Mouse (Mus musculus) layer of hippocampus, adult 8-10 months (tissue): ENCODE measurements around the gene Snap25. TPM values are rescaled to one million over a fixed set of nuclear protein-coding genes. Genes with fewer than 3 reads are reported as not detected.
A peak's percentile ranks its signal among the peaks of the same experiment; 100 is the strongest.

Experiments used
- DNase-seq, 2 experiments: peaks; one replicate each; pipeline ENCODE4 v3.0.0; 2022; ENCODE audit warnings: low spot score in 2 of 2
- total RNA-seq, 4 experiments: library from RNA; stranded (reverse); gene quantifications; 2 replicates each; pipeline ENCODE4 v1.2.4; 2022

Gene Snap25
- 1,000 to 10,000 TPM; 2,063 to 2,148 (median 2,094) TPM for total RNA-seq

DNA sequence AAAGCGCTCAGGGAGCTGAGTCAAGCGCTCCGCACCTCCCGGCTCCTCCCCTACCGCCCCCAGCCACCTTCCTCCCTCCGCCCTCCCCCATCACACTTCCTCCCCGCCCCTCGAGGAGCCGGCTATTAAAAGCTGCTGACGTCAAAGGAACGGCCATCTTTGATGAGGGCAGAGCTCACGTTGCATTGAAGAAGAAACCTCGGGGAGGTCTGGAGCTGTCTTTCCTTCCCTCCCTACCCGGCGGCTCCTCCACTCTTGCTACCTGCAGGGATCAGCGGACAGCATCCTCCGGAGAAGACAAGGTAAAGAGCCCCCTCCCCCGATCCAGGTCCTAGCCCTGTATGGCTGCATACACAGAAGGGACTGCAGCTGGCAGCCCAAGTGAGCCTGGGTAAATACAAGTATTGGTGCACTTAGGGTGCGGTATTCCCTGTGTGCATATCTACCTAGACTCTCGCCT is at the start of gene Snap25:
Gene Snap25 (plus strand): TSS at position 155 of the 460 bp plus-strand sequence.
- peak; percentile 83 to 84 for DNase-seq

DNA sequence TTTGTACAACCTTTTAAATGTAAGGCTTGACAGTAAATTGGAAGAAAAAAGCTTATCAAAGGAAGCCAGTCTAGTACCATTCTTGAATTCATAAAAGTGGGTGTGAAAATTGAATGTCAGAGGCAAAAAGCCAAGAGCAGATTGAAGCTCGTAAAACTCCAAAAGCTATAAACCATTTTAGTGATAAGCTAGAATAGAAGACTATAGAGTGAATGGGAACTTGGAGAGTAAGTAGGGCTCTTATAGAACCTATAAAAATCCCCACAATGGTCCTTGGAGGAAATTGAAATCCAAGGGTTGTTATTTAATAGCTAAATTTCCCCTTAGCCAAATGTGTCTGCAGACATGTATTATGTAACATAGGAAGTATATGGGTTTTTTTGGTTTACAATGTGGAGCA is 46.3 kb upstream of the Snap25 start:
- no peak for DNase-seq

- DNase-seq = no peak
Measured at GRCm38 (mm10) chr2:136669183-136669582, 44.1 kb upstream of the Snap25 start.

GRCm38 (mm10) chr2:136669665-136670064 is 43.6 kb upstream of the Snap25 start:
- DNase-seq = no peak

- peak; percentile 56 to 57 for DNase-seq
Measured at GRCm38 (mm10) chr2:136670539-136671271, 42.5 kb upstream of the Snap25 start.

GRCm38 (mm10) chr2:136674077-136674757 is 39.0 kb upstream of the Snap25 start:
- peak in 1 of 2 experiments; percentile 16 for DNase-seq

GRCm38 (mm10) chr2:136676196-136676595 is 37.1 kb upstream of the Snap25 start:
- no peak for DNase-seq

DNA sequence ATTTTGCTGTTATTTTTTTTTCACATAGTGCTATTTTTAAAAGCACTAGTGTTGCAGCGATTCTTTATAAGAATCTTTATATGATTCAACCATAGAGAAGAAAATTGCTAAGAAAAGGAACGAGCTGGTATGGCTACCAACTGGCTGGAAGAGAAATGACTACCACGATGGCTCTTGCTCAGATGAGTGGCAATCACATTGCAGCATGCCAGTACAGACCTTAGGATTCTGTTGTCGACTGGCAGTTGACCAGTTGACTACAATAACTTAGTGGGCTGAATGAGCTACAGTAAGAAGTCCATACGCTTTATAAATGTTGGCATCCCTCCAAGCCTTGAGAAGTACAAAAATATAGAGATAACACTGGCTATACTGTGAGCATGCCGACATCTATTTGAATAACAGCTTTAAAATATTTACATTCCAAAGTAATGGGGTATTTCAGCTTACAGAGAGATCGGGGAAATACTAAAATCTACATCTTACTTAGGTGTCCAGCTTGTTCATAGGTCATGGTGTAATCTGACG is 36.3 kb upstream of the Snap25 start:
- DNase-seq = no peak

- peak; percentile 78 to 82 for DNase-seq
Measured at GRCm38 (mm10) chr2:136678321-136679161, 34.7 kb upstream of the Snap25 start.

DNA sequence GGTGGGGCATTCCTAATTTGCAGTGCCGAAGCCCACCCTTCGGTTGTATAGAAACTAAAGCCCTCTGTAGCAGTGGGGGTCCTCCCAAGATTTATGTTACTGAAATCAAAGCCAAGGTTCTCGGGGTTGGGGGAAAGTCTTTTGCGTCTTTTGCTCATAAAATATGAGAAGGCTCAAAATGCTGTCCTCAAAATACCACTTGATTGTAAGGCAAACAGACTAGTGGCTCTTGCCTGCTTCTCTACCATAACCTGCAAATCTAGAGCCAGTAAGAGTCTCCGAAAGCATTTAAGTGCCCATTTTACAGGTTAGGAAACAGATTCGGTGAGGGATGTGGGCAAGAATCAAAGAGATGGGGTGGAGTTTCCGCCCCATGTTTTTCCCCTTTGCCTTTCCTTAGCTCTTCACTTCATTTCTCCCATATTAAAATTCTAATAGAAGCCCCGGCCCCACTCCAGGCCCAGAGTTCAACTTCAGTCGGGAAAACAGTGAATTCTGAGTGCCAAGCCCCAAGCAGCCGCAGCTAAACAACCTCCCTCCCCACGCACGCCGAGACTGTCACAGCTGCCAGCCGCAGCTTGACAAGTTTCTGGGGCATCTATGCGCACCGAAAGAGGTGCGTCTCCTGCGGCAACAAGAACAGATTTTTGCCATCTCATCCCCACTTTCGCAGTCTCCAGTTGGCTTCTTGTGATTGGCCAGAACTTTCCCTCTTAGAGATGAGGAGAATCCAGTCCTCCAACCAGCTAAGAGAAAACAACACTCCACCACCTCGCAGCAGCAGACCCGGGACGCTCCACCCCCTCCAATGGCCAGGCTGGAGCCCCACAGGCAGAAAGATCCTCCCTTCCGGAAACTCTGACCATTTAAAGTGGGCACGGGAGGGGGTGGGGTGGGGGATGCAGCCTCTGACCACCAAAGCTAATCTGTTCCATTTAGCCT is 33.7 kb upstream of the Snap25 start:
- DNase-seq = peak; percentile 82 to 89

DNA sequence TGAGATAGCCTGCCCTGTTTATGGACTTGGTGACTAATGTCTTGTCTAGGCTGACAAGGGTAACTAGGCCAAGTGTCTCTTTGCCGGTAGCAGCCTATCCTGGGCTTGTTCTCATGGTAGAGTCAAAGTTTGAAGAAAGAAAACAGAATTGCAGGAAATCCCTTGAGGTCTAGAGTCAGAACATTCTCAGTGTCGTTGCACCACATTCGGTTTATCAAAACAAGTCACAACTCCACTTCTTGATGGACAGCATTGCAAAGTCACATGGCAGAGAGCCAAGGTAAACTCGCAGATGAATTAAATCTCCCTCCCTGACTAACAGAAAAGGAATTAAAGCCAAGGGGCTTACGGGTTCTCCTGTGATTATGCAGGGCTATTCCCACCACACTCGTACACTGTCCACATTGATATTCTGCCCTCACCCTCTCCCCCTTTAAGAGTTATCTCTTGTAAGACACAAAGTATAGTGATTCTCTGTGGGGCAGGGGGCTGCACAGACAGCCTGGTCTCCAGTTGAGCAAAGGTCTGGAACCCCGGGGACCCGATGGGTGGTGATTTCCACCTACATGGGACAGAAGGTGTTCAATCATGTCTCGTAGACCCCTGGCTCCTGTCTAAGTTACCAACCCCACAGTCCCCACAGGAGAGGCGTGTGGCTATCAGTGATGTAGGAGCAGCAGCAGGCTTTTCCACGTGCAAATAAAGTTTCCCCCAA is 30.9 kb upstream of the Snap25 start:
- DNase-seq = no peak

- DNase-seq = no peak
Measured at GRCm38 (mm10) chr2:136686195-136686594, 27.1 kb upstream of the Snap25 start.

DNA sequence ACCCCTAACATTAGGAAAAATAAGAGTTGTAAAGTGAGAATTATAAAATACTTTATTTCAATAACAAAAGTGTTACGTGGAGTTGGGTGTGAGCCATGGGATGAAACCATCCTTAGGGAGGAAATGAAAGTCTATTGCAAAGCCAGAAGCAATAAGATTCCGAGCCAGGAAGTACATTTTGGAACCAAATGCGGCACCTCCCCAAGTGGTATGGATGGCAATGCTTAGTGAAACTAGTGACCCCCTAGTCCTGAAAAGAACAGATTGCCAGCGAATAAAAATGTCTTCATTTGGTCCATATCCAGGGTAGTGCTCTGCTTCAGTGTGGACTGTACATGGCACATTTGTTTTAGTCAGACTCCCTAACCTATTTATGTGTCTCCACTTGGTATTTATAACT is 25.9 kb upstream of the Snap25 start:
- DNase-seq = no peak

DNA sequence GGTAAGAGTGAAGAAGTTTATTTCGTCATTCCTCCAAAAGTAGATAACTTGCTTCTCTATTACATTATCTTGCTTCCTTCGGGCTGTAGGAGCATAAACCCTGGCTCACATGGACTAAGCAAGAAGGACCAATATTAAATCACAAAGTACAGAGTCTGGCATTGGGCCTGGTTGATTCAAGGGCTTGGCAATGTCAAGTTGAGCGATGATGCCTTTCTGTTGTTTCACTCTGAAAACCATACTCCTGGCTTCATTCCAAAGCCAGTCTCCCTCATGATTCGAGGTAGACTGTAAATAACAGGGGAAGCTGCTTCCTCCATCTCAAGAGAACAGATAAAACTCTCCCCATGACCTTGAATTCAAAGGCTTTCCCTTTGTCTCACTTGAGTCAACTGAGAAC is 23.8 kb upstream of the Snap25 start:
- DNase-seq = no peak

- no peak for DNase-seq
Measured at GRCm38 (mm10) chr2:136691681-136692080, 21.6 kb upstream of the Snap25 start.

DNA sequence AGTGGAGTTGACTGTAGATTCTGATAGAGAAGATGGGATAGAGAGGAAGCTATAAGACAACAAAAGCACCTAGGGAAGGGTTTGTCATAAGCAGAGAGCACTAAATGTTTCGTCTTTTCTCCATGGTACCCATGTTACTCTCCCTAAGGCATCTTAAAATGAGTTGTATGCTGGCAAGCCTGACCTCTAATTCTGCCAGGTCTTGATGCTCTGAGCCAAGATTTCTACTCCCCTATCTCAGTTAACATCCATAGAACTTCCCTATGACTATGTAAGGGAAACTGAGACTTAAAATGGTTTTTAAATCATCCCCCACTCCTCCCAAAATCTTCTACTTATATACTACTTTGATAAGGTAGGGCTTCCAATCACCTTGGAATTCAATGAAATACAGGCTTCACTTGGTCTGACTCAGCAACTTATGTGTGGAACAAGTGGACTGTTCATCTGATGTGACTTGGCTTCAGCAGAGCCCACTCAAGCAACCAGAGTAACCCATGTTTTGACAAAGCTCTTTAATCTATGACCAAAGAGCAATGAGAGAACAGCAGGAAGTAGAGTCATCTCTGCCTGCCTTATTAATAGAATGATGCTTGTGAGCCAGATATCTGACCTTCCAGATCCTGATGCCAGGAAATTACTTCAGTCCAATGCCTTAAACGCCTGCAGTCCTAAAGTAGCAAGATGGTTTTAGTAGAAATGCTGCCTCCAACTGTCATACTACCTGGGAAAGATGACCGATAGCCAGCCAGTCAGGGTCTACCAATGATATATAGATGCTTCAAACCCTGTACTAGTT is 13.6 kb upstream of the Snap25 start:
- no peak for DNase-seq

DNA sequence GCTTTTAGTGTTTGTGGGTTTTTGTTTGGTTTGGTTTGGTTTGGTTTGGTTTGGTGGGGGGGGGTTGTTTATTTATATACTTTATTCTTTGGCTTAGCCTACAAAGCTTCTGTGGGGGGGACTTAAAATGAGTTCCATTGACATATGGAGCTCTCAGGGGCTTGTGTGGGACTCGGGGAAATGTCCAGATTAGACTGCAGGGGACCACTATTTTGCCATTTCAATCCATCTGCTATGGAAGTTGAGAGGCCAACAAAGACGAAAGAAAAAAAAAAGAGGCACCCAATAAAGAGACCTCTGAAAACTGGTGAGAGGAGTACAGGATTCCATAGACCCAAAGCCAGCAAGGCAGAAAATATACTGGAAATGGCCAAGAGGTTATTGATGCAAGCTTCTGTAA is 9.9 kb upstream of the Snap25 start:
- no peak for DNase-seq

- no peak for DNase-seq
Measured at GRCm38 (mm10) chr2:136711155-136711554, 2.1 kb upstream of the Snap25 start.
